Mouse (Mus musculus): Measurements from ENCODE around the gene Pex6. TPM values are rescaled to one million over a fixed set of nuclear protein-coding genes. Genes with fewer than 3 reads are reported as not detected.

The Pex6 gene
- polyA plus RNA-seq, 1 experiment, result 29.6 TPM

DNA sequence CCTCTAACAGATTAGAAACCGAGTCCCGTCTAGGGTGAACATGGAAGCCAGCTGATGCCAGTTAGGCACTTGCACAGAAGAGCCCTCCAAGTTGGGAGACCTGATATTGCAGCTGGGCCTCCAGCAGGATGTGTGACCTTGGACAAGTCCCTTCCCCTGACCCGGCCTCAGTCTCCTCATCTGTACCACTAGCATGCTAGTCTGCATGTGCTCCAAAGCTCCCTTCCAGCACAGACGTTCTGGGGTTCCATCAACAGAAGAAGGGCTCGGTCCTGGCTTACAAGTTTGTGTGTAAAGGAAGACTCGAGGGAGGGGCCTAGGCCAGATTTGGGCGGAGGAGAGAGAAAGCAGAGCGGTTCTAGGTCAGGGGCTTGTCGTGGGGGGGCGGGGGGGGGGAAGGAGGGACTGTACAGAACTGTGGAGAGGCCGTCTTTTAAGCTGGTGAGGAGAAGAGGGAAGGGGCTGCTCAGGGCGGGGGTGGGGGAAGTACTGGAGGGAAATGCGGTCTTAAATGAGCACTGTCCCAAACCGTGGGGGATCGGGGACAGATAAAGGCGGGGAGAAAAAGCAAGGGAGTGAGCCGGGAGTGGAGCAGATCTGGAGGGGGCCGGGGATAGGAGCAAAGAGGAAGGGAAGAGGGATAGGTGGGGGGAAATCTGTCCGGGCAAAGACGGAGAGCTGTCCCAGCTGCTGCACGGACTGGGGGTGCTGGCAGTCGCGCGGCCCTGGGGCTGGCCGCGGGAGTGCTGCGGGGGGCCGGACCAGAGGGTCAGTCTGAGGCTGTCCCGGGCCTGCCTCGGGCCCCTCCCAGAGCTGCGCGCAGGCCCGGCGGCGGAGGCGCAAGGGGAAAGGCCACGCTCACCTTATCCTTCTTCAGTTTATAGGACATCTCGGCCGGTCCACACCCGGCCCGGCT, 7.0 kb upstream of the Pex6 start:
- H3ac ChIP-seq (ENCODE audit: control insufficient read depth, insufficient read length), result peak overlapping the region; percentile 35
- peak overlapping the region; percentile 51 for H3K4me3 ChIP-seq
- peaks cover 38% of the 10 kb centered on the region for H3K79me2 ChIP-seq (ENCODE audit: control insufficient read depth, insufficient read depth)
- H3K4me2 ChIP-seq (ENCODE audit: low read depth), result peak overlapping the region; percentile 90
- H3K27me3 ChIP-seq (ENCODE audit: control insufficient read depth, insufficient read depth, insufficient read length), result no peaks in the 10 kb centered on the region
- H3K36me3 ChIP-seq (ENCODE audit: control insufficient read depth, insufficient read depth), result no peaks in the 10 kb centered on the region
- TF ChIP-seq POLR2AphosphoS2 (IDR thresholded peaks at IDR 0.05; ENCODE audit: insufficient read length, low read depth), result peak; percentile 29
- no peak for TF ChIP-seq SRF (IDR thresholded peaks at IDR 0.05; ENCODE audit: control insufficient read depth, insufficient read length, low read depth)

DNA sequence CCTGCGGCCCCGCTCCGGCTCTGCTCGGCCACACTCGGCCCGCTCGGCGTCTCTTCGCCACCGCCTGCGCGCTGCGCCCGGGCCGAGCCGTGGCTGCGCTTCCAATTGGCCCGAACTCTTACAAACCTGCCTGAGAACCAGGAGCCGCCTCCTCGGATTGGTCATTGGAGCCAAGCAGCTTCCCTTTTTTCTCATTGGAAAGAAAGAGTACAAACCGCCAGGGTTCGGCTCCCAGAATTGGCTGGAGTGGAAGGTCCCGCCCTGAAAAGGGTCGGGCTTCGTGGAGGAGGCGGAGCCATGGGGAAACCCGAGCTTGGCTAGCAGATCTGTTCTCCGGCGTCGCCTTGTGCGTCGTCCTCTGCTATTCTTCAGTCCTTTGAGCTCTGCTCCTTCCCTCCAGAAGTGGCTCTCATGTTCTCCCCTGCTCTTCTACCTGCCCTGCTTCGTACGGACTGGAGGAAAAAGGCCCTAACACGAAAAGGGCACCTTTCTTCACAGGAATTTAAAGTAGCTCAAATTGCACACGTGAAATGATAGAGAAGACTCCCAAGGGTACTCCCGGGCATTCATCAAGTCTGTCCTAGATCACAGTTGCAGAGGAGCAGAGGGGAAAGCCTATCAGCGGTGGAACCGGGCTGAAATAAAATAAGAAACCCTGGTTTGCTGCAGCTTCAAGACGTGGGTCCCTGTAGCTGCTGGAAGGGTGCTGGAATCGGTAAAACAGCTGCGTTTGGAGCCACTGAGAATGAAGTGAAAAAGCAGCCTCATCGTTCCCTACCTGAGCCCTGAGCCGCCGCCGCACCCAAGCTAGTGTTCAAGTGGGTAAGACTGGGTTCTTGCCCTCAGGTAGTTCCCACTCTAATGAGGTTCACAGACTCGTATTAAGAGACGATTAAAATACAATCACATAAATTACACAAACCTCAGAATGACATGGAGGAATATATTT, 6.1 kb upstream of the Pex6 start, which contains the start of gene Ppp2r5d:
Ppp2r5d (minus strand) TSS at position 225 of the 949 bp plus-strand sequence.
- H3K4me2 ChIP-seq (ENCODE audit: low read depth), result peak within 1 kb of the TSS; percentile 96
- no peaks in the 10 kb centered on the region for H3K27me3 ChIP-seq (ENCODE audit: control insufficient read depth, insufficient read depth, insufficient read length)
- H3K79me2 ChIP-seq (ENCODE audit: control insufficient read depth, insufficient read depth), result peaks cover 38% of the 10 kb centered on the region
- peak within 1 kb of the TSS; percentile 51 for H3K4me3 ChIP-seq
- TF ChIP-seq POLR2AphosphoS2 (IDR thresholded peaks at IDR 0.05; ENCODE audit: insufficient read length, low read depth) (peak; percentile 58), SRF (IDR thresholded peaks at IDR 0.05; ENCODE audit: control insufficient read depth, insufficient read length, low read depth) (no peak), POLR2A (IDR thresholded peaks at IDR 0.05; ENCODE audit: insufficient read length, low read depth) (peak; percentile 83)
- peak within 1 kb of the TSS; percentile 35 for H3ac ChIP-seq (ENCODE audit: control insufficient read depth, insufficient read length)
- no peaks in the 10 kb centered on the region for H3K36me3 ChIP-seq (ENCODE audit: control insufficient read depth, insufficient read depth)

DNA sequence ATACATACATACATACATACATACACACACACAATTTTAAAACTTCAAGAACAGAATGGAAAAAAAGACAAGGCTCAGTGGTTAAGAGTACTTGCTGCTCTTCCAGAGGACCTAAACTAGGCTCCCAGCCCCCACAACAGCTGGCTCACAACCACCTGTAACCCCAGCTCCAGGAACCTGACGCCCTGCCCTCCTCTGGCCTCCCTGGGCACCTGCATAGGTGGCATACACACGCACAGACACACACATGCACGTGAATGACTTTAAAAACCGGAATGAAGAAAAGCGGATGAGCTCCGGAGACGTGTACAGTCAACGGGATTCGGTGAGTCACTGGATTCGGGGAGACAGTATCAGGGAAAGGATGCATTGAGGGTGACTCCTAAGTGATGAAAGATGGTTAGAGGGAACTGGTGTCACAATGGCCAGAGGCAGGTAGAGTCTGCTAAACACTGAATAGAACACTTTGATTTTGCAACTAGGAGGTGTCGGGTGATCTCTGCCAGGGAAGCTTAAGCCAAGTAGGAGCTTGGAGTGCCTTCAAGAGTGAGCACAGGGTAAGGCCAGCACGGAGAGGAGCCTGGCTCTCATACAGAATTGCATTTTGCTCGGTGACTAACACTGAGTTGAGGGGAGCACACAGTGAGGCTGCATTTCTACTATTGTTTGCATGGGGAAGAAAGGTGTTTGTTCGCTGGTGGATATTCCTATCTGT, 4.7 kb upstream of the Pex6 start:
- H3K79me2 ChIP-seq (ENCODE audit: control insufficient read depth, insufficient read depth), result peaks cover 26% of the 10 kb centered on the region
- no peak for TF ChIP-seq E2F4 (IDR thresholded peaks at IDR 0.05; ENCODE audit: insufficient read depth)
- TF ChIP-seq REST (IDR thresholded peaks at IDR 0.05; ENCODE audit: insufficient read depth, insufficient read length), result no peak
- no peak for TF ChIP-seq TCF3 (IDR thresholded peaks at IDR 0.05; ENCODE audit: insufficient read length, low read depth)
- H3K27me3 ChIP-seq (ENCODE audit: control insufficient read depth, insufficient read depth, insufficient read length), result no peaks in the 10 kb centered on the region
- H3ac ChIP-seq (ENCODE audit: control insufficient read depth, insufficient read length), result no peak overlapping the region
- no peak overlapping the region for H3K4me2 ChIP-seq (ENCODE audit: low read depth)
- H3K4me3 ChIP-seq, result no peak overlapping the region
- H3K36me3 ChIP-seq (ENCODE audit: control insufficient read depth, insufficient read depth), result no peaks in the 10 kb centered on the region

DNA sequence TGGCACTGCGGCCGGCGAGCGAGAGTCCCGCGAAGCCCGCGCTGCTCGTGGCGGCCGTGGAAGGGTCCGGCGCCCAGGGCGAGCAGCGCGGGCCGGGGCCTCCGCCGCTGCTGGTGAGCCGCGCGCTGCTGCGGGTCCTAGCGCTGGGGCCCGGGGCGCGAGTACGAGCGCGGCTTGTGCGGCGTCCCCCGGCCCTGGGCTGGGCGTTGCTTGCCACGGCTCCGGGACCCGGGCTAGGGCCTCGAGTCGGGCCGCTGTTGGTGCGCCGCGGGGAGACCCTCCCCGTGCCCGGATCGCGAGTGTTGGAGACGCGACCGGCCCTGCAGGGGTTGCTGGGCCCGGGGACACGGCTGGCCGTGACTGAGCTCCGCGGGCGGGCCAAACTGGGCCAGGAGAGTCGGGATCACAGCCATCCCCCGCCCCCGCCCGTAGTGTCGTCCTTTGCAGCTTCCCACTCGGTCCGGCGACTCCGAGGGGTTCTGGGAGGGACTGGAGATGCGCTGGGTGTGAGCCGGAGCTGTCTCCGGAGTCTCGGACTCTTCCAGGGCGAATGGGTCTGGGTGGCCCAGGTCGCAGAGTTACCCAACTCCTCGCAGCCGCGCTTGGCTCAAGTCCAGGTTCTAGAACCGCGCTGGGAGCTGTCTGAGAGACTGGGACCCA, 479 bp downstream of the Pex6 start:
- H3ac ChIP-seq (ENCODE audit: control insufficient read depth, insufficient read length), result peak overlapping the region; percentile 88
- H3K4me2 ChIP-seq (ENCODE audit: low read depth), result peak overlapping the region; percentile 93
- peaks cover 12% of the 10 kb centered on the region for H3K36me3 ChIP-seq (ENCODE audit: control insufficient read depth, insufficient read depth)
- TF ChIP-seq TCF12 (IDR thresholded peaks at IDR 0.05; ENCODE audit: insufficient read depth, poor library complexity, severe bottlenecking), result no peak
- no peak for TF ChIP-seq TCF3 (IDR thresholded peaks at IDR 0.05; ENCODE audit: insufficient read length, low read depth)
- TF ChIP-seq MYOD1 (IDR thresholded peaks at IDR 0.05; ENCODE audit: control insufficient read depth in 1 of 3, insufficient read length in 2 of 3, low read depth in 2 of 3), result no peak
- no peak for TF ChIP-seq E2F4 (IDR thresholded peaks at IDR 0.05; ENCODE audit: insufficient read depth)
- TF ChIP-seq USF1 (IDR thresholded peaks at IDR 0.05; ENCODE audit: low read depth), result no peak
- TF ChIP-seq CEBPB (IDR thresholded peaks at IDR 0.05; ENCODE audit: insufficient read depth, poor library complexity, severe bottlenecking), result no peak
- no peak for TF ChIP-seq REST (IDR thresholded peaks at IDR 0.05; ENCODE audit: insufficient read depth, insufficient read length)
- no peak for TF ChIP-seq SRF (IDR thresholded peaks at IDR 0.05; ENCODE audit: control insufficient read depth, insufficient read length, low read depth)
- H3K27me3 ChIP-seq (ENCODE audit: control insufficient read depth, insufficient read depth, insufficient read length), result no peaks in the 10 kb centered on the region
- H3K79me2 ChIP-seq (ENCODE audit: control insufficient read depth, insufficient read depth), result peaks cover 19% of the 10 kb centered on the region
- H3K4me3 ChIP-seq, result peak overlapping the region; percentile 54

DNA sequence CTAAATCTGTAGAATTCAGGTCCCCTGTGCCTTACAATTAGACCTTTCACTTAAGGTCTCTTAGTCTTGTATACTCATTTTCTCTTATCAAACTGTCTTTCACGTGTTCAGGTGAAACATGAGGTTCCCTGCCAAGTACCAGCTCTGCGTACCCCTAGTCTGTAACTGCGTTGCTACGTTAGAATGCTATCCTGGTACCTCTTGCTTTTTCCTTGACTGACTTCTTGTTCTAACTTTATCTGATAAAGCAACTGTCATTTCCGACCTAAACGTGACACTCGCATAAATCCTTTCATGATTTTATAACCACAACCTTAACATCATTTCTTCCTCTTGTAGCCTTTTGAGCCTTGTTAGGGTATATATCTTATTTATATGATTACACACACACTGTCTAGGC, 1.2 kb downstream of the Pex6 start:
- TF ChIP-seq POLR2A (IDR thresholded peaks at IDR 0.05; ENCODE audit: insufficient read length, low read depth), result no peak
- TF ChIP-seq MYOG (IDR thresholded peaks at IDR 0.05; ENCODE audit: control insufficient read depth in 1 of 3, insufficient read depth in 1 of 3, insufficient read length in 2 of 3, low read depth in 2 of 3), result no peak
- TF ChIP-seq USF1 (IDR thresholded peaks at IDR 0.05; ENCODE audit: low read depth), result no peak
- TF ChIP-seq CEBPB (IDR thresholded peaks at IDR 0.05; ENCODE audit: insufficient read depth, poor library complexity, severe bottlenecking), result no peak
- no peak for TF ChIP-seq E2F4 (IDR thresholded peaks at IDR 0.05; ENCODE audit: insufficient read depth)
- TF ChIP-seq POLR2AphosphoS2 (IDR thresholded peaks at IDR 0.05; ENCODE audit: insufficient read length, low read depth), result no peak
- TF ChIP-seq REST (IDR thresholded peaks at IDR 0.05; ENCODE audit: insufficient read depth, insufficient read length), result no peak
- no peak for TF ChIP-seq SRF (IDR thresholded peaks at IDR 0.05; ENCODE audit: control insufficient read depth, insufficient read length, low read depth)
- TF ChIP-seq MAX (IDR thresholded peaks at IDR 0.05; ENCODE audit: low read depth), result no peak
- TF ChIP-seq TCF12 (IDR thresholded peaks at IDR 0.05; ENCODE audit: insufficient read depth, poor library complexity, severe bottlenecking), result no peak
- TF ChIP-seq TCF3 (IDR thresholded peaks at IDR 0.05; ENCODE audit: insufficient read length, low read depth), result no peak
- TF ChIP-seq MYOD1 (IDR thresholded peaks at IDR 0.05; ENCODE audit: control insufficient read depth in 1 of 3, insufficient read length in 2 of 3, low read depth in 2 of 3), result no peak
- Histone ChIP-seq H3K36me3 (ENCODE audit: control insufficient read depth, insufficient read depth) (peaks cover 12% of the 10 kb centered on the region), H3K79me2 (ENCODE audit: control insufficient read depth, insufficient read depth) (peaks cover 19% of the 10 kb centered on the region), H3K27me3 (ENCODE audit: control insufficient read depth, insufficient read depth, insufficient read length) (no peaks in the 10 kb centered on the region), H3ac (ENCODE audit: control insufficient read depth, insufficient read length) (peak overlapping the region; percentile 88), H3K4me2 (ENCODE audit: low read depth) (peak overlapping the region; percentile 93), H3K4me3 (peak overlapping the region; percentile 54)

All from myocyte (in vitro differentiated cells).